Mouse (Mus musculus): ENCODE data around the gene Ung.

Ung gene

DNA sequence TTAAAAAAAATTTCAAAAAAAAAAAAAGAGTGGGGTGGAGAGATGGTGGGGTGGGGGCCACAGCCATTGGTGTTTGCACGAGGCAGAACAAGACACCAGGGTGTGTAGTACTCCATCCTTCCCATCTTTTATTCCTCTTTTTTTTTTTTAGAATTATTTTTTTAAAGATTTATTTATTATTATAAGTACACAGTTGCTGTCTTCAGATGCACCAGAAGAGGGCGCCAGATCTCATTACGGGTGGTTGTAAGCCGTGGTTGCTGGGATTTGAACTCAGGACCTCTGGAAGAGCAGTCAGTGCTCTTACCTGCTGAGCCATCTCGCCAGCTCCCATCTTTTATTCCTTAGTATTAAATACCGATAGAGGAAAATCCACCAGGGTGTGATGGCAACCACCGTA lies 43.3 kb downstream of the Ung start:
- no peak for DNase-seq

DNA sequence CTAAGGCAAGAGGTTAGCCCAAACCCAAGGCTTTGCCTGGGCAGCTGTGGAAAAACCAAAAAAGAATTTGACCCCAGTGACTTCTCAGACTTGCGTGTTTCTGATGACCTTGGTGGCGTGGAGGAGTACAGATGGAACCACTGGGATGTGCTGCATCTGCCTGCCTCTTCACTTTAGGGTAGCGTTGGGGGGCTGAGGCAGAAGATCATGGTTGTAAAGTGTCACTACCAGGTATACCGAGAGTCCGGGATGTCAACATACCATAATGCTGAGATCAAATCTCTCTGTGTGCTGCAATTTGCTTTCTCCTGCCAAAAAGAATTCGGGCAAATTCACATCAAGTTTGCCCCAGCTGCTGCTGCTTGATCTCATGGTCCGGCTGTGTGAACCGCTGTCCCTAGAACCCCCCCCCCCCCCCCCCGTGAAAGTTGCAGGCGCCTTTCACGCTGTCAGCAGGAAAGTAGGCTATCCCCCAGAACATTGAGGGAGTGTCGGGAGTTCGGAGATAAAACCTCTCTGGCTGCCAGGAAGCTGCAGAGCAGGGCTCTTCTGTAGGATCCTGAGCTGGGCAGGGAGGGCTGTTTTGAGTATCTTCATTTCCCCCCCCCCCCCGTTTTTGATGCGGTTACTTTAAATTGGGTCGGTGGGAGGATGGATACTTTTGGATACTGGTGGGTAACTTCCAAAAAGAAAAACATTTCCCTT lies 43.8 kb downstream of the Ung start:
- no peak for DNase-seq

DNA sequence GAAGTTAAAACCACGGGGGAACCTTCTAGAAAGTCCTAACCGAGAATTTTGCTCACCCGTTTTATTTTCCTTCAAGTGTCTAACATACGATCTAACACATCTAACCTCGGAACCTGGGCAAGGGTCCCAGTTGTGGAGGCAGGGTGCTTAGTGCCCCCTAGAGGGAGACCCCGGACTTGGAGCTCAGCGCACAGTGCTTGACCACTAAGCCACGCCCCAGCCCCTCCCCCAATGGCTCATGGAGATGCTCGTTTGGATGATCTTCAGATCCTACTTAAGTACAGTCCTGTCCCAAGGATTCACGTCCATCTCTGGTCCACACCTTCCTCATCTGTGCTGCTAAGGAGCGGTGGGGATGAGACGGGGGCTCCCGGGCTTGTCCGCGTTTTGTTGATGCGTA lies 44.5 kb downstream of the Ung start:
- DNase-seq = peak; percentile 42

DNA sequence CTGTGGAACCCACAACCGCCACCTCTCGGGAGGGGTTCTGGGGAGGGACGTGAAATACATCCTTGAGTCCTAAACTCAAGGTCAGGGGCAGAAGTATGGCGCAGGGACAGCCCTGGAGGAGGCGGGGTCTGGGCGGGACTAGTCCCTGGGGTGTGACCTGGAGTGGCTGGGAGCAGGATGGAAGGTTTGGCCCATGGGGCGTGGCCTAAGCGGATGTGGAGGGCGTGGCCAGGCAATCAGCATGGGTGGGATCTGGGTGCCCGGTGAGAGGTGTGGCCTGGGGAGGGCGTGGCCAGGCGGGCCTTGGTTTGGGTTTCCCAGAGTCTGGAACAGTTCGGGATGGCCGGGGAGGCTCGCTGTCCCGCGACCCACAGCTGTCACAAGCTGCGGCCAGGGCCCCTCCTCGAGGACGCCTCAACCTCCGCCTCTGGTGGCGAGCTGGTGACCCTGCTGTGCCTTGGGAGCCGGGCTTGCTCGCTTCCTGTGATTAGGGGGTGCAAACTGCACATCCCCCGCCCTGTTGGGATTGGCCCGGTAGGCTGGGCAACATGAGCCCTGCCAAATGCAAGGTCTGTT lies 45.5 kb downstream of the Ung start:
- peak; percentile 67 for DNase-seq

DNA sequence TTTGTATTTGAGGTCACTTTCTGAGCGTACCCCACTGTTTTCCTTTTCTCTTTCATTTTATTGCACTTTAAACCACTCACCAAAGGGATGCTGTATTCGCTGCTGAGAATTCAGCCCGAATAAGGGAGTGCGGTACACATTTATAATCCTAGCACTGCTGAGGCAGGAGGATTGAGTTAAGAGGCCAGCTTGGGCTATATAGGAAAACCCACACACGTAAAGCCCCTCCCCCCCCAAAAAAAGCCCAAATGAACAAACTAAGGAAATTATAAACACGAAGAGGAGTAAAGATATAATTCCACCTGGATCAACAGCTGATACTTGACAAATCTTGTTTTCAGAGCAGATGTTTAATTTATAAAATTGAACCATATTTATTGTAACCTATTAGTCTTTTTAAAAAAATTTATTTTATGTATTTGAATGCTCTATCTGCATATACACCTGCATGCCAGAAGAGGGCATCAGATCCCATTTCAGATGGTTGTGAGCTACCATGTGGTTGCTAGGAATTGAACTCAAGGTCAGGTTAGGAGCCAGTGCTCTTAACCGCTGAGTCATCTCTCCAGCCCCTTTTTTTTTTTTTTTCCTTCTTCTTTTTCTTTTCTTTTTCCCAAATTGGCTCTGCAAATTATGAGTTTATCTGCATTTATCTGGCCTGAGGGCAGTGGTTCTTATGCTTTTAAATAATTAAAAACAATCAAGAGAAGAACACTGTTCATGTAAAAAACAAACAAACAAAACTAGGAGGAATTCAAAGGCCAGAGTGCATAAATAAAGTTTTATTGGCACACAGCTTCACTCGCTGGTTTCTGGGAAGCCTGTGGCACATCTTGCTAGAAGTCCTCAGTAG lies 46.6 kb downstream of the Ung start:
- DNase-seq = no peak

DNA sequence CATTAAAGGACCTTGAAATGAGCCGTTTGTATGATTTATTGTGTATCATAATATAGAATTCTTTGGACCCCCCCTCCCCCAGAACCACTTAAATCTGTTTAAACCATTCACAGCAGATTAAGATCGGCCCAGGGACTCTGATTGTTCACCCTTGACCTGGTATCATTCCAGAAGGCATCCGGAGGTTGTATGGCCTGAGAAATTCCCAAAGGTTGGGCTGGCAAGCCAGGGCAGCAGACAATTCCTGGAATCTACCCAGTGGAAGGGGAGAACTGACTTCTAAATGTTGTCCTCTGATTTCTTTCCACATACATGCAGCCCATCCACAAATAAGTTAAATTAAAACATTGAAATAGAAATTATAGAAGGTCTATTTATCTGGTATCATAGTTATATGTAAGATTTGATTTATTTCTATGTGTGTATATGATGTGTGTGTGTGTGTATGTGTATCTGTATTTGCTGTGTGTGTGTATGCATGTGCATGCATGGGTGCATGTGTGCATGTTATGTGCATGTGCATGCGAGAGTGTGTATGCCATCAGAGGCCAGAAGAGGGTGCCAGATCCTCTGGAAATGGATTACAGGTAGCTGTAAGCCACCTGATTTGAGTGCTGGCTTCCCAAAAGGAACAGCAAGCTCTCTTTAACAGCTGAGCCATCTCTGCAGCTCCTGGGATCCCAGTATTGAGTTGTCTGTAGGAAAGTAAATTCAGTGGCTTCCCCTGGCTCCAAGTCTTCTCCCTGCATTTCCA lies 48.0 kb downstream of the Ung start:
- DNase-seq = no peak

DNA sequence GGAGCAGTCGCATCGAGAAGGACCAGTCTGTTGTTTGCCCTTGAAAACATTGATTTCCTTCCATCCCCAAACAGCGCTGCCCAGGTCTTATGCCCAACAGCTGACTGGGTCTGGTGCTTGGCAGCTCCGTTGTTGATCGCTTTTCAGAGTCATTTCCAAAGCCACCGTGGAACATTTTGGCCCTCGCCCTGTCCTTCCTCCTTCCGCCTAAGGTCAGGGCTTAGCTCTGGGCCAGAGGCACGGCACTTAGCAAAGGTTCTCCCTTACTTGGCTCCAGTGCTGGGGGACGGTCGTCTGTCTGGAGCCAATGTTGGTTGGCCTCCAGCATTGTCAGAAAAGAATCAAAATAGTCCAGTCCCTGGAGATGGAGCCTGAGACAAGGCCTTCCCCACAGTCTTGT lies 49.4 kb downstream of the Ung start:
- no peak for DNase-seq

DNA sequence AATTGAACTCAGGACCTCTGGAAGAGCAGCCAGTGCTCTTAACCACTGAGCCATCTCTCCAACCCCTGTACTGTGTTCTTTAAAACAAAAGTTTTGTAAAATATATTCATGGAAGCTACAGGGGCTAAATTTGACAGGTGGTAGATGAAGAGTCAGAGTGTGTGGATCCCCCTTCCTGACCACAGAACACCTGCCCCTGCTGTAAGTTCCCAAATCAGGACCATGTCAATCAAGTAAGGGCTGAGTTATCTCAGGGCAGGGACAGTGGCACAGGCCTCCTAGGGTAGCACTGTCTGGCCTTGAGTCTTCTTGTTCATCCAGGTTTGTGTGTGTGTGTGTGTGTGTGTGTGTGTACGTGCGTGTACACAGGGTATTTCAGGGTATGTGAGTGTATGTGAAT lies 53.3 kb downstream of the Ung start:
- DNase-seq = no peak

DNA sequence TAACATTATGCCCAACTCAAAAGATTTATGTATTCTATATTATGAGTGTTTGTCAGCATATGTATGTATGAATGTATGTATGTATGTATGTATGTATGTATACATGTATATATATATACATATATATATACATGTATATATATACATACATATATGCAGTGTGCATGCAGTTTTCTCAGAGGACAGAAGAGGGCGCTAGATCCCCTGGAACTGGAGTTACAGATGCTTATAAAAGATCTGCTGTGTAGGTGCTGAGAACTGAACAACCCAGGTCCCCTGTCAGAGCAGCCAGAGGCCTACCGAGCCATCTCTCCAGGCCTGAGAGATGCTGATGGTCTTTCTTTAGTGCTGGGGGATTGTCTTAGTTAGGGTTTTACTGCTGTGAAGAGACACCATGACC lies 56.9 kb downstream of the Ung start:
- DNase-seq = no peak

Measured in thymus, postnatal 14 days (tissue).